Mouse (Mus musculus) intestine, embryonic 14.5 days (tissue): Measurements from ENCODE around the gene F13a1. TPM values are rescaled to one million over a fixed set of nuclear protein-coding genes. Genes with fewer than 3 reads are reported as not detected.

Source experiments
- ATAC-seq: fragments of 200-750 bp; cut with Nextera tagmentation; replicated peaks from 2 replicates; pipeline ENCODE4 v1.8.0; 2017; ENCODE audit warnings: low read depth, moderate number of reproducible peaks, moderate TSS enrichment, moderate library complexity; ENCODE audit not compliant: low FRiP score, low TSS enrichment
- DNase-seq: peaks from one replicate; pipeline ENCODE4 v3.0.0-alpha.2; 2018; ENCODE audit warnings: low spot score
- H3K27ac ChIP-seq: fragments of 300-500 bp; sonication (generic); 2 replicates; pipeline ENCODE4 v1.5.1; 2014; ENCODE audit warnings: low read depth, mild to moderate bottlenecking, control low read depth
- H3K27me3 ChIP-seq: fragments of 300-500 bp; sonication (generic); replicated peaks from 2 replicates; pipeline ENCODE4 v1.6.1; 2014; ENCODE audit warnings: low read length, control low read depth; ENCODE audit not compliant: control insufficient read depth, insufficient read depth
- H3K36me3 ChIP-seq: fragments of 300-500 bp; sonication (generic); 2 replicates; pipeline ENCODE4 v1.6.1; 2014; ENCODE audit warnings: low read length, control low read depth; ENCODE audit not compliant: control insufficient read depth, insufficient read depth
- H3K4me1 ChIP-seq: fragments of 300-500 bp; sonication (generic); replicated peaks from 2 replicates; pipeline ENCODE4 v1.6.1; 2014; ENCODE audit warnings: low read length, control low read depth, mixed read lengths; ENCODE audit not compliant: control insufficient read depth, insufficient read depth
- H3K4me2 ChIP-seq: fragments of 300-500 bp; sonication (generic); 2 replicates; pipeline ENCODE4 v1.6.1; 2014; ENCODE audit warnings: low read length
- H3K4me3 ChIP-seq: fragments of 300-500 bp; sonication (generic); 2 replicates; pipeline ENCODE4 v1.5.1; 2014; ENCODE audit warnings: low read depth, low read length, control low read depth, mixed read lengths
- H3K9ac ChIP-seq: fragments of 300-500 bp; sonication (generic); 2 replicates; pipeline ENCODE4 v1.6.1; 2014; ENCODE audit warnings: mild to moderate bottlenecking, low read length
- H3K9me3 ChIP-seq: fragments of 300-500 bp; sonication (generic); 2 replicates; pipeline ENCODE4 v1.6.1; 2016; ENCODE audit warnings: low read length, control low read depth; ENCODE audit not compliant: control insufficient read depth
- WGBS: fragments of 180-500 bp; shearing (Covaris S2); extraction: QIAGEN DNeasy Blood & Tissue Kit; methylation state at CpG from one replicate; pipeline ENCODE4 v1.1.7; 2014; 5-methylcytosine and 5-hydroxymethylcytosine counted together
- polyA plus RNA-seq: library from polyadenylated mRNA; unstranded; fragments of >200 nt; fragmentation: Nextera tagmentation; extraction: Ambion mirVana; gene quantifications from 2 replicates; pipeline ENCODE4 v1.2.1, GENCODE M21; 2014

F13a1 gene
- polyA plus RNA-seq, 1 experiment from 2014 or later: 9.5 TPM

- Histone ChIP-seq H3K4me1 (no peaks in the 10 kb centered on the region), H3K4me3 (no peak overlapping the region), H3K27ac (no peak overlapping the region), H3K27me3 (no peaks in the 10 kb centered on the region), H3K9ac (no peak overlapping the region), H3K4me2 (no peak overlapping the region), H3K36me3 (no peaks in the 10 kb centered on the region), H3K9me3 (no peaks in the 10 kb centered on the region)
- ATAC-seq: no peak
- WGBS: 63% methylated on average over 6 of the region's 6 CpGs
- DNase-seq: no peak
These were observed 1.0 kb downstream of the F13a1 start for GRCm38 (mm10) chr13:37049018-37049417.

GRCm38 (mm10) chr13:37045005-37045404 lies 5.0 kb downstream of the F13a1 start:
- Histone ChIP-seq H3K36me3 (no peaks in the 10 kb centered on the region), H3K9me3 (no peaks in the 10 kb centered on the region), H3K4me2 (no peak overlapping the region), H3K27ac (no peak overlapping the region), H3K4me1 (no peaks in the 10 kb centered on the region), H3K4me3 (no peak overlapping the region), H3K9ac (no peak overlapping the region), H3K27me3 (no peaks in the 10 kb centered on the region)
- ATAC-seq: no peak
- DNase-seq: no peak
- WGBS: 85% methylated on average over 3 of the region's 3 CpGs

- H3K4me1 ChIP-seq: no peaks in the 10 kb centered on the region
- DNase-seq (no peak), ATAC-seq (no peak)
- no peaks in the 10 kb centered on the region for H3K27me3 ChIP-seq
- H3K9me3 ChIP-seq: no peaks in the 10 kb centered on the region
- no peak overlapping the region for H3K9ac ChIP-seq
- 62% methylated on average over 3 of the region's 3 CpGs for WGBS
- no peak overlapping the region for H3K4me2 ChIP-seq
- H3K27ac ChIP-seq: no peak overlapping the region
- no peak overlapping the region for H3K4me3 ChIP-seq
- H3K36me3 ChIP-seq: no peaks in the 10 kb centered on the region
These were observed 15.3 kb downstream of the F13a1 start for GRCm38 (mm10) chr13:37034745-37035144.

- Histone ChIP-seq H3K4me2 (no peak overlapping the region), H3K4me1 (no peaks in the 10 kb centered on the region), H3K27ac (no peak overlapping the region), H3K36me3 (no peaks in the 10 kb centered on the region), H3K4me3 (no peak overlapping the region), H3K9me3 (no peaks in the 10 kb centered on the region), H3K9ac (no peak overlapping the region), H3K27me3 (no peaks in the 10 kb centered on the region)
- WGBS: 61% methylated on average over 4 of the region's 4 CpGs
- ATAC-seq (no peak), DNase-seq (no peak)
These were observed 24.0 kb downstream of the F13a1 start for GRCm38 (mm10) chr13:37025996-37026579.

- no peak overlapping the region for H3K4me2 ChIP-seq
- DNase-seq (no peak), ATAC-seq (no peak)
- no peak overlapping the region for H3K4me3 ChIP-seq
- no peak overlapping the region for H3K27ac ChIP-seq
- H3K9me3 ChIP-seq: no peaks in the 10 kb centered on the region
- no peaks in the 10 kb centered on the region for H3K4me1 ChIP-seq
- H3K9ac ChIP-seq: no peak overlapping the region
- WGBS: 84% methylated on average over 2 of the region's 2 CpGs
- no peaks in the 10 kb centered on the region for H3K27me3 ChIP-seq
- H3K36me3 ChIP-seq: no peaks in the 10 kb centered on the region
These were observed 28.5 kb downstream of the F13a1 start for GRCm38 (mm10) chr13:37021575-37021974.

GRCm38 (mm10) chr13:37010771-37011170 lies 39.3 kb downstream of the F13a1 start:
- no peaks in the 10 kb centered on the region for H3K9me3 ChIP-seq
- no peaks in the 10 kb centered on the region for H3K4me1 ChIP-seq
- no peak overlapping the region for H3K27ac ChIP-seq
- H3K4me3 ChIP-seq: no peak overlapping the region
- H3K4me2 ChIP-seq: no peak overlapping the region
- WGBS: 80% methylated on average over 5 of the region's 5 CpGs
- H3K9ac ChIP-seq: no peak overlapping the region
- no peaks in the 10 kb centered on the region for H3K27me3 ChIP-seq
- no peak for ATAC-seq
- DNase-seq: no peak
- no peaks in the 10 kb centered on the region for H3K36me3 ChIP-seq

GRCm38 (mm10) chr13:37006224-37006623 lies 43.8 kb downstream of the F13a1 start:
- H3K36me3 ChIP-seq: no peaks in the 10 kb centered on the region
- no peaks in the 10 kb centered on the region for H3K27me3 ChIP-seq
- H3K4me1 ChIP-seq: no peaks in the 10 kb centered on the region
- ATAC-seq (no peak), DNase-seq (no peak)
- H3K9me3 ChIP-seq: no peaks in the 10 kb centered on the region
- H3K27ac ChIP-seq: no peak overlapping the region
- no peak overlapping the region for H3K4me2 ChIP-seq
- no peak overlapping the region for H3K4me3 ChIP-seq
- no peak overlapping the region for H3K9ac ChIP-seq

GRCm38 (mm10) chr13:36999210-36999705 lies 50.8 kb downstream of the F13a1 start:
- no peak overlapping the region for H3K4me2 ChIP-seq
- H3K4me1 ChIP-seq: no peaks in the 10 kb centered on the region
- H3K4me3 ChIP-seq: no peak overlapping the region
- 79% methylated on average over 6 of the region's 6 CpGs for WGBS
- no peaks in the 10 kb centered on the region for H3K9me3 ChIP-seq
- H3K9ac ChIP-seq: no peak overlapping the region
- H3K27ac ChIP-seq: no peak overlapping the region
- no peaks in the 10 kb centered on the region for H3K36me3 ChIP-seq
- H3K27me3 ChIP-seq: no peaks in the 10 kb centered on the region
- ATAC-seq: no peak
- no peak for DNase-seq

GRCm38 (mm10) chr13:36993593-36993992 lies 56.5 kb downstream of the F13a1 start:
- H3K9ac ChIP-seq: no peak overlapping the region
- WGBS: 80% methylated on average over 5 of the region's 5 CpGs
- no peak overlapping the region for H3K4me3 ChIP-seq
- no peak for ATAC-seq
- H3K27me3 ChIP-seq: no peaks in the 10 kb centered on the region
- no peaks in the 10 kb centered on the region for H3K4me1 ChIP-seq
- no peaks in the 10 kb centered on the region for H3K36me3 ChIP-seq
- no peak overlapping the region for H3K27ac ChIP-seq
- H3K4me2 ChIP-seq: no peak overlapping the region
- DNase-seq: no peak
- H3K9me3 ChIP-seq: no peaks in the 10 kb centered on the region
